Mouse (Mus musculus) midbrain, embryonic 12.5 days (tissue): Measurements from ENCODE around the gene Lce1c. TPM values are rescaled to one million over a fixed set of nuclear protein-coding genes. Genes with fewer than 3 reads are reported as not detected.

Experiments used
- ATAC-seq: fragments of 200-750 bp; cut with Nextera tagmentation; 2 replicates; pipeline ENCODE4 v1.8.0; 2017; ENCODE audit warnings: low read depth, moderate TSS enrichment, moderate library complexity; ENCODE audit not compliant: low FRiP score
- H3K27ac ChIP-seq: fragments of 300-500 bp; sonication (generic); replicated peaks from 2 replicates; pipeline ENCODE4 v1.5.1; 2016; ENCODE audit warnings: mild to moderate bottlenecking
- H3K27me3 ChIP-seq: fragments of 300-500 bp; sonication (generic); 2 replicates; pipeline ENCODE4 v1.6.1; 2016; ENCODE audit warnings: mild to moderate bottlenecking
- H3K36me3 ChIP-seq: fragments of 300-500 bp; sonication (generic); 2 replicates; pipeline ENCODE4 v1.6.1; 2016
- H3K4me1 ChIP-seq: fragments of 300-500 bp; sonication (generic); 2 replicates; pipeline ENCODE4 v1.6.1; 2016
- H3K4me2 ChIP-seq: fragments of 300-500 bp; sonication (generic); replicated peaks from 2 replicates; pipeline ENCODE4 v1.6.1; 2016; ENCODE audit warnings: mild to moderate bottlenecking, moderate library complexity
- H3K4me3 ChIP-seq: fragments of 300-500 bp; sonication (generic); 2 replicates; pipeline ENCODE4 v1.5.1; 2016; ENCODE audit warnings: mild to moderate bottlenecking
- H3K9ac ChIP-seq: fragments of 300-500 bp; sonication (generic); replicated peaks from 2 replicates; pipeline ENCODE4 v1.6.1; 2016; ENCODE audit warnings: mild to moderate bottlenecking, moderate library complexity
- H3K9me3 ChIP-seq: fragments of 300-500 bp; sonication (generic); 2 replicates; pipeline ENCODE4 v1.6.1; 2016; ENCODE audit warnings: mild to moderate bottlenecking
- WGBS: fragments of 180-500 bp; shearing (Covaris S2); methylation state at CpG from one replicate; pipeline ENCODE4 v1.1.7; 2016; 5-methylcytosine and 5-hydroxymethylcytosine counted together
- polyA plus RNA-seq: library from polyadenylated mRNA; unstranded; fragments of >200 nt; fragmentation: Nextera tagmentation; extraction: Ambion mirVana; gene quantifications from 2 replicates; pipeline ENCODE4 v1.2.1, GENCODE M21; 2016

Lce1c gene
- polyA plus RNA-seq, 1 experiment from 2014 or later, result not detected

- Histone ChIP-seq H3K27me3 (no peaks in the 10 kb centered on the region), H3K27ac (no peak overlapping the region), H3K9me3 (no peaks in the 10 kb centered on the region), H3K4me1 (no peaks in the 10 kb centered on the region), H3K4me3 (no peak overlapping the region), H3K36me3 (no peaks in the 10 kb centered on the region), H3K9ac (no peak overlapping the region), H3K4me2 (no peak overlapping the region)
- ATAC-seq, result no peak
Observed at GRCm38 (mm10) chr3:92715122-92715521, 36.1 kb downstream of the Lce1c start.

DNA sequence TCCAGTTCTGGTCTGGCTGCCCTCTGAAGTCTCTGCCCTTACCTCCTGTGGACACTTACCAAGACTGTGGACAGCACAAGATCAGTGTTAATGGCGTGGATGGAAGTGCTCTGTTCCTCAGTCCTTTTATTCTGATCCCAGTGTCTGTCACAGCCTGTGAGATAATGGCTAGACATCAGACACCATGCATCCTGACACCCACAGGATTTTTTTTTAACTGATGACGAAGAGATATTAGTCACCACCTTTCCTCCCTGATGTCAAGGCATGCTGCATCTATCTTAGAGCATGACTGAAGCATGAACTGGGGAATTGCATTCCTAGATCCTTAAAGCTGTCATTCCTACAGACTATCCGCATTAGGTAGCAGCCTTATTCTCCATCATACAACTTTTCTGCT lies 41.2 kb downstream of the Lce1c start, which contains the start of gene Lce1f:
Gene Lce1f, minus strand, starts transcription at position 101 of the 400 bp plus-strand sequence.
- H3K9me3 ChIP-seq, result no peaks in the 10 kb centered on the region
- H3K4me2 ChIP-seq, result no peak within 1 kb of the TSS
- H3K27ac ChIP-seq, result no peak within 1 kb of the TSS
- 80% methylated on average over 3 of the region's 3 CpGs for WGBS
- H3K36me3 ChIP-seq, result no peaks in the 10 kb centered on the region
- H3K9ac ChIP-seq, result no peak within 1 kb of the TSS
- no peak for ATAC-seq
- no peaks in the 10 kb centered on the region for H3K4me1 ChIP-seq
- H3K27me3 ChIP-seq, result no peaks in the 10 kb centered on the region
- no peak within 1 kb of the TSS for H3K4me3 ChIP-seq

GRCm38 (mm10) chr3:92722631-92723030 lies 43.6 kb downstream of the Lce1c start:
- Histone ChIP-seq H3K4me1 (no peaks in the 10 kb centered on the region), H3K27me3 (no peaks in the 10 kb centered on the region), H3K9me3 (no peaks in the 10 kb centered on the region), H3K36me3 (no peaks in the 10 kb centered on the region), H3K9ac (no peak overlapping the region), H3K27ac (no peak overlapping the region), H3K4me3 (no peak overlapping the region), H3K4me2 (no peak overlapping the region)
- WGBS, result 93% methylated on average over 5 of the region's 5 CpGs
- ATAC-seq, result no peak

Other genes with a start within 250 kb of the Lce1c start
- 6.6 and 9.2 TPM in 2 replicates for gene Gm9774, start 249.8 kb upstream of the Lce1c start, polyA plus RNA-seq
- gene Sprr2k, start 246.7 kb upstream of the Lce1c start, polyA plus RNA-seq, result not detected in 2 replicates
- gene Sprr1b, start 240.5 kb upstream of the Lce1c start, polyA plus RNA-seq, result not detected in 2 replicates
- not detected in 2 replicates for gene Sprr3, start 220.5 kb upstream of the Lce1c start, polyA plus RNA-seq
- gene Sprr1a, start 193.4 kb upstream of the Lce1c start, polyA plus RNA-seq, result not detected in 2 replicates
- gene Sprr4, start 178.8 kb upstream of the Lce1c start, polyA plus RNA-seq, result not detected in 2 replicates
- gene 2310046K23Rik, start 144.7 kb upstream of the Lce1c start, polyA plus RNA-seq, result not detected in 2 replicates
- not detected in 2 replicates for gene Ivl, start 105.5 kb upstream of the Lce1c start, polyA plus RNA-seq
- gene Smcp, start 90.2 kb upstream of the Lce1c start, polyA plus RNA-seq, result not detected in 2 replicates
- gene 2210017I01Rik, start 71.8 kb upstream of the Lce1c start, polyA plus RNA-seq, result not detected in 2 replicates
- gene Lce6a, start 57.6 kb upstream of the Lce1c start, polyA plus RNA-seq, result not detected in 2 replicates
- gene Lce1a1, start 30.9 kb upstream of the Lce1c start, polyA plus RNA-seq, result not detected in 2 replicates
- not detected in 2 replicates for gene Lce1b, start 22.3 kb upstream of the Lce1c start, polyA plus RNA-seq
- gene Lce1a2, start 8.9 kb upstream of the Lce1c start, polyA plus RNA-seq, result not detected in 2 replicates
- gene Lce1d, start 8.0 kb downstream of the Lce1c start, polyA plus RNA-seq, result not detected in 2 replicates
- not detected in 2 replicates for gene Lce1e, start 29.8 kb downstream of the Lce1c start, polyA plus RNA-seq
- gene Lce1f, start 41.1 kb downstream of the Lce1c start, polyA plus RNA-seq, result not detected in 2 replicates
- gene Gm38119, start 59.8 kb downstream of the Lce1c start, polyA plus RNA-seq, result not detected in 2 replicates
- not detected in 2 replicates for gene Lce1g, start 73.1 kb downstream of the Lce1c start, polyA plus RNA-seq
- not detected in 2 replicates for gene Lce1h, start 85.8 kb downstream of the Lce1c start, polyA plus RNA-seq
- not detected in 2 replicates for gene Lce1i, start 99.7 kb downstream of the Lce1c start, polyA plus RNA-seq
- not detected in 2 replicates for gene Lce1j, start 111.3 kb downstream of the Lce1c start, polyA plus RNA-seq
- gene Lce1k, start 128.6 kb downstream of the Lce1c start, polyA plus RNA-seq, result not detected in 2 replicates
- not detected in 2 replicates for gene Kprp, start 148.0 kb downstream of the Lce1c start, polyA plus RNA-seq
- gene Lce1l, start 172.0 kb downstream of the Lce1c start, polyA plus RNA-seq, result not detected in 2 replicates
- gene 2310050C09Rik, start 191.0 kb downstream of the Lce1c start, polyA plus RNA-seq, result not detected in 2 replicates
- gene Lce3a, start 247.0 kb downstream of the Lce1c start, polyA plus RNA-seq, result not detected in 2 replicates